Mouse (Mus musculus): Measurements from ENCODE around the gene Heg1. TPM values are rescaled to one million over a fixed set of nuclear protein-coding genes. Genes with fewer than 3 reads are reported as not detected.

Gene Heg1
- total RNA-seq, 2 experiments from 2014 or later: 20.5 to 27.8 TPM

DNA sequence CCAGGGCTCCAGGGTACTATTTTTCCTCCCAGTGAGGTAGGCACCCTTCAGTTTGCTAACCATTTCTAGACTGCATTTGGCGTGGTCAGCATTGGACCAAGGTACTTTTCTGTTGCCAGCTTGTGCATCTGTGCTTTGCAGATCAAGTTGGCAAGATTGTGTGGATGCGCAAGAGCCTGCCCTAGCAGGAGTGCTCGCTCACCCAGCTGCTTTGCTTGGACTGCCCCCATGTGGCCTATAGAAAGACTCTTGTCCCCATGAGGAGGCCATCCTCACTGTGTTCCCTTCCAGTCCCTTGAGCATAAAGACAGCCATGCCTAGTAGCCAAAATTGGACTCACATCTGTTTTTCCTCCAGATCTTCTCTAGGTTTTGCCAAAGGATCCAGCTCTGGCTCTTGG, 55.6 kb downstream of the Heg1 start:
- DNase-seq (ENCODE audit: extremely low spot score in 1 of 2, low spot score in 1 of 2): peak in 1 of 2 experiments; percentile 56

DNA sequence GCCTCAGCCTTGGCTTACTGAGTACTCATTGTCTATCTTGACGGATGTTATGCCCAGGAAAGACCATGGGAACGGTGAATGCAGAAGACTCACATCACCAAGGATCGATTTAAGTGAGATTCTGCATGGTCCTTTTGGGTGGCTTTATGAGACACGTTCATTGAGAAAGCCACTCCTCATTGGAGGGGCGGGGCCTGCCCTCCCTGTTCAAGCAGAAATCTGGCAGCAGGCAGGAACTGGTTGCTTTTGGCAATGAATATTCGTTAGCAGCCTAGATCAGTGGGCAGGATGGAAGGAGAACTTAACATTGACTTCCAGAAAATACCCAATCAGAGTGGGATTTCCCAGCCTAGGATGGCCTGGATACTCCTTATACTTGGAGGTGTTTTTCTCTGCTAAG, 56.2 kb downstream of the Heg1 start:
- DNase-seq (ENCODE audit: extremely low spot score in 1 of 2, low spot score in 1 of 2): no peak

- no peak for DNase-seq (ENCODE audit: extremely low spot score in 1 of 2, low spot score in 1 of 2)
These were observed 57.6 kb downstream of the Heg1 start for GRCm38 (mm10) chr16:33741795-33742194.

DNA sequence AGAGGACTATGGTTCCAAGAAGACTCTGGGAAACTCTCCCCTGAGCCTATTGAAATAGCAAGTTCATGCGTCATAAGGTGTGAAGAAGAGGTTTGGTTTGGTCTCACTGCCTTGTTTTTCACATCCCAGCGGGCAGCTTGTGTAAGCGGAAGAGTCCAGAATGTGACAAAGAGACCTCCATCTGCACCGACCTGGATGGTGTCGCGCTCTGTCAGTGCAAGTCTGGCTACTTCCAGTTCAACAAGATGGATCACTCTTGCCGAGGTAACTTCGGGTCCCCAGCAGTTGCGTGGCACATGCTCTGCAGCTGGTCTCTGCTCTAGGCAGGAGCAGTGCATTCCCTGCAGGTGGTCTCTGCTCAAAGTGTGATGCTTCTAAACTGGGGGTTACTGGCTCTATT, 58.1 kb downstream of the Heg1 start:
- DNase-seq (ENCODE audit: extremely low spot score in 1 of 2, low spot score in 1 of 2): no peak

GRCm38 (mm10) chr16:33744622-33745419, 60.7 kb downstream of the Heg1 start:
- DNase-seq (ENCODE audit: extremely low spot score in 1 of 2, low spot score in 1 of 2): peak in 1 of 2 experiments; percentile 42

GRCm38 (mm10) chr16:33745457-33745856, 61.3 kb downstream of the Heg1 start:
- DNase-seq (ENCODE audit: extremely low spot score in 1 of 2, low spot score in 1 of 2): no peak

DNA sequence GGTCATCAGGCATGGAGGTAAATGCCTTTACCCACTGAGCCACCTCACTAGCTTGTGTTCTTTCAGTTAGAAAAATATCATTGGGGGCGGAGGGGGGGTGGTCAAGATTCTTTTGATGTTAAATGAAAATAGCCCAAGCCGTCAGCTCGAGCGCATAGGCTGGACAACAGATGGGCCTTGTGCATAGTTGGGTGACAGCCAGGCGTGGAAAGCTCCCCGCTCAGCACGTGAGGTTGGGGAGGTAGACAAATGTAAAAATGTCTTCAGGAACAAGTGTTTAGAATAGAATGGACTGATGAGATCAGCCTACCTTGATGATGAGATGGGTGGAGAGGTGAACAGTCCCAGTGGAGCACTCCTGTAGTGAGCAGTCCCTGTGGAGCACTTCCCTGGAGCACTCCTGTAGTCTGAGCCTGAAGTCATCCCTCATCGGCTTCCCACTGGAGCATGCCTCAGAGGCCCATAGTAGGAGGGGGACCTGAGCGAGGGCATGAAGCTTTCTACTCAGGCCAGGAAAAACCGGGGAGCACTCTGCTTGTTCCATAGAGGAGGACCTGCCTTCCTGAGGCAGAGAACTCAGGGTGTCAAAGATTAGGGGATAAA, 62.0 kb downstream of the Heg1 start:
- no peak for DNase-seq (ENCODE audit: extremely low spot score in 1 of 2, low spot score in 1 of 2)

GRCm38 (mm10) chr16:33747346-33747954, 63.3 kb downstream of the Heg1 start:
- no peak for DNase-seq (ENCODE audit: extremely low spot score in 1 of 2, low spot score in 1 of 2)

GRCm38 (mm10) chr16:33747994-33748393, 63.8 kb downstream of the Heg1 start:
- DNase-seq (ENCODE audit: extremely low spot score in 1 of 2, low spot score in 1 of 2): no peak

- DNase-seq (ENCODE audit: extremely low spot score in 1 of 2, low spot score in 1 of 2): no peak
These were observed 67.0 kb downstream of the Heg1 start for GRCm38 (mm10) chr16:33751152-33751551.

DNA sequence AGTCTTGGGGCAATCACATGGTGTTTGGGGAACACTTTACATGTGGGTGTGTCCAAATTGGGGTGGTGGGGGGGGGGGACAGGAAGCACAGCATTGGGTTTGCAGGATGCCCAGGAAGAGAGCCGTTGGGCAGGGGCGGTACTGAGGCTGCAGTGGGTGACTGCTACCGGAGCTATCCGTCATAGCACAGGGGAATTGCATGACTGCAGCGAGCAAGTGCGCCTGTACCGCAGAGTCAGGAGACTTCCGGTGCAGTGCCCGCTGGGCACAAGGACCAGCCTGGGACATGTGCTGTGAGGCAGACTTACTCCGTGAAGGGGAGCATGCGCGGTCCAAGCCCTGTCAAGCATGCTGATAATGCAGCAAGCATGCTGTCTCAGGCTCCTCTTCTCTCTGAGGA, 67.4 kb downstream of the Heg1 start:
- no peak for DNase-seq (ENCODE audit: extremely low spot score in 1 of 2, low spot score in 1 of 2)

DNA sequence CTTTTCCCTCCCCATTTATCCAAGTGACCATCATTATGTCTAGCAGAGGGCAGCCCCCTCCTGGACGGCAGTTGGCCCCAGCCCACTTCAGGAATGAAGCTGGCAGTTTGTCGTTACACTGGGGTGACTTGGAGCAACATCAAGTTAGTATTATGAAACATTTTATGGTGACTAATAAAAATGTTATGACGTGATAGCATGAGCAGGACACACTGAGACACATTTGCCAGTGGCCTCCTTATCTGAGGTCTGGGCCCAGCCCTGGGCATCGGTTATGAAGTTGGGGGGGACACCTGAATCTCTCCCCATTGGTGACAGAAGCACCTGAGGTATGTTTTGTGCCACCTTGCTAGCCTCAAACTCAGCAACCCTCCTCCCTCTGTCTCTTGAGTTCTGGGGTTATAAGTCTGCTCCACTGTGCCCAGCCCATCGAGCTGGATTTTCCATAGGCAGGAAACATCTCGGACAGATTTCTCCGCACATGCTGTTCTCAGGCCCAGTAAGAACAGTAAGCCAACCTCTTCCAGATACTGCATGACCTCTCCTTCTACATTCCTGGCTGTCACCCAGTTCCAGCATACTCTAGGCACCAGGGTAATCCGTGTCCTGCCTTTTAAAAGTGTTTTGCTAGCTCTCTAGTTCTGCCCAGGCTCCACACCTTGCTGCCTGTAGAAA, 68.9 kb downstream of the Heg1 start:
- no peak for DNase-seq (ENCODE audit: extremely low spot score in 1 of 2, low spot score in 1 of 2)

DNA sequence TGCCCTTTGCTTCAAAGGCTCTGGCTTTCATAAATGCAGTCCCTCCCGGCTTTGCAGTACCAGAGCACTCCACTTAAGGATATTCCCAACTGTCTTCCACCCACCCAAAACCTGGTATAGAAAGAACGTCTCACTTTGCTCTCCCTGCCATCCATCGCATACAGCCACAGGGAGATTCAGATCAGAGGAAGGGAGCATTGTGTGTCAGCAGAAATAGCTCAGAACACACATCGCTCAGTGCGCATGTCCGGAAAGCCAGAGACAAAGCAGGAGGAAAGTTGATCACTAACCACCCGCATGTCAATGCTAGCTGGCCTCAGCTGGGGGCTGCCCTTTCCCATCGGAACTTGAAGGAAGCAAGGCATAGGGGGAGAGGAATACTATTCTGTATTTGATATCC, 71.1 kb downstream of the Heg1 start:
- no peak for DNase-seq (ENCODE audit: extremely low spot score in 1 of 2, low spot score in 1 of 2)

- DNase-seq (ENCODE audit: extremely low spot score in 1 of 2, low spot score in 1 of 2): no peak
These were observed 71.8 kb downstream of the Heg1 start for GRCm38 (mm10) chr16:33755961-33756360.

- no peak for DNase-seq (ENCODE audit: extremely low spot score in 1 of 2, low spot score in 1 of 2)
These were observed 72.2 kb downstream of the Heg1 start for GRCm38 (mm10) chr16:33756396-33756795.

DNA sequence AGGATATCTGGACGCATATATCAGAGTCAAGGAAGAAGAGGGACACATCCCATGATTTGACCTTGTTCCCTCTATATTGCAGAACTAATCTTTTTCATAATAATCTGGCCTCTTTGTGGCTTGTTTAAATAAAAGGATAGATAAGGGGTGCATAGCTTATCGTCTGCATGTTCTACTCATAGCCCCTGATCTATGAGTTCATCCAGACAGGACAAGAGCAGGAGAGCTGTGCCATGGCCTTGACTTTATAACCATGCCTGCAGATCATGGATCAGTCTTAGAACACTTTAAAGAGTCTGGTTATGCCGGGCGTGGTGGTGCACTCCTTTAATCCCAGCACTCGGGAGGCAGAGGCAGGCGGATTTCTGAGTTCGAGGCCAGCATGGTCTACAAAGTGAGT, 75.0 kb downstream of the Heg1 start:
- no peak for DNase-seq (ENCODE audit: extremely low spot score in 1 of 2, low spot score in 1 of 2)

- no peak for DNase-seq (ENCODE audit: extremely low spot score in 1 of 2, low spot score in 1 of 2)
These were observed 76.4 kb downstream of the Heg1 start for GRCm38 (mm10) chr16:33760542-33760941.

- no peak for DNase-seq (ENCODE audit: extremely low spot score in 1 of 2, low spot score in 1 of 2)
These were observed 76.8 kb downstream of the Heg1 start for GRCm38 (mm10) chr16:33760996-33761395.

DNA sequence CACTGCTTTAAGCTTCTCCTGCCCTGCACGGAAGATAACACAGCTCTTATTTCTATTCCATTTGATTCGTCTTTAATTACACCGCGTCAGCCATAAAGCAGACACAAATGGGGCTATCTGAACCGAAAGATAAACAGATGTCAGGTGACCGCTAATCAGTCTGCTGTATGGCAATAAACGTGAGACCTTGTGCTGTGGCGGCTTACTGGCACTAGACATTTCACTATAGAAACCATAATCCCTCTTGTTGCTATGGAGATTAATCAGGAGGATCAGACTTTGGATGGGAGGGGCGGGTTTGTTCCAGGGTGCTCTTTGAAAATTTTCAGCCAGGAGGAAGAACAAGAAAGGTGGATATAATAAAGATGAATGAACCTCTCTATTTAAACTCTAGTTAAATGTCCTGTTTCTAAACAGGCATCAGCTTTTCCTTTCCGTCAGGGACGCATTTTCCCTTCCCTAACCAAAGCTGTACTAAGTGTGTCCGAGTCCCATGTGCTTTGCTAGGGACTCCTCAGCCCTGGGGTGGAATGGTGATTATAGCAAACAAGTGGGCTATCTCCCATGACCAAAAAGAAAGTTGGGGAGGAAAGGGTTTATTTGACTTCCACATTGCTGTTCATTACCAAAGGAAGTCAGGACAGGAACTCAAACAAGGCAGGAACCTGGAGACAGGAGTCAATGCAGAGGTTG, 80.5 kb downstream of the Heg1 start:
- no peak for DNase-seq (ENCODE audit: extremely low spot score in 1 of 2, low spot score in 1 of 2)

GRCm38 (mm10) chr16:33765477-33765876, 81.3 kb downstream of the Heg1 start:
- DNase-seq (ENCODE audit: extremely low spot score in 1 of 2, low spot score in 1 of 2): no peak

- no peak for DNase-seq (ENCODE audit: extremely low spot score in 1 of 2, low spot score in 1 of 2)
These were observed 82.1 kb downstream of the Heg1 start for GRCm38 (mm10) chr16:33766309-33766708.

Measured in layer of hippocampus, postnatal 25 days (tissue).